Mouse (Mus musculus): ENCODE measurements around the gene Ulk2. TPM values are rescaled to one million over a fixed set of nuclear protein-coding genes. Genes with fewer than 3 reads are reported as not detected.
A peak's percentile ranks its signal among the peaks of the same experiment; 100 is the strongest.

The Ulk2 gene
- polyA plus RNA-seq, 1 experiment from 2014 or later = 5.3 TPM

DNA sequence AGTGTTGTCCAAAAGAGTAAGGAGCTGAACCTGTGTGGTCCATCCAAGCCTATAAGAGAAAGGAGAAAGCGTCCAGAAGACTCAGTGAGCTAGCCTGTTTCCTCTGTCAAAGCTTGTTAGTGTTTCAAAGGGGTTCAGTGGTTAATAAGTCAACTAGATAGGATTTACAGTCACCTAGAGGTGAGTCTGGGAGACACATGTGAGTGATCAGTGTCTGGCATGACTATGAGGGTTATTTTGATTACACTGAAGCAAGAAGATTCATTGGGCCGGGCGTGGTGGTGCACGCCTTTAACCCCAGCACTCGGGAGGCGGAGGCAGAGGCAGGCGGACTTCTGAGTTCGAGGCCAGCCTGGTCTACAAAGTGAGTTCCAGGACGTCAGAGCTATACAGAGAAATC, 109.1 kb downstream of the Ulk2 start:
- no peak for ATAC-seq
- no peak for TF ChIP-seq CTCF (IDR thresholded peaks at IDR 0.05; ENCODE audit: low read depth)
- WGBS = 84% methylated on average over 9 of the region's 9 CpGs
- no peak overlapping the region for H3K4me2 ChIP-seq (replicated peaks; ENCODE audit: low read depth)
- H3K4me1 ChIP-seq (replicated peaks; ENCODE audit: control insufficient read depth, insufficient read depth, low read length) = no peaks in the 10 kb centered on the region
- no peaks in the 10 kb centered on the region for H3K27me3 ChIP-seq (replicated peaks; ENCODE audit: control insufficient read depth, insufficient read depth, low read length)
- no peak overlapping the region for H3K4me3 ChIP-seq (ENCODE audit: low read depth, low read length)
- H3K36me3 ChIP-seq (ENCODE audit: control insufficient read depth, insufficient read depth) = peaks cover 57% of the 10 kb centered on the region
- no peaks in the 10 kb centered on the region for H3K9me3 ChIP-seq (ENCODE audit: control insufficient read depth)
- no peak overlapping the region for H3K9ac ChIP-seq (ENCODE audit: low read depth, low read length)
- no peak overlapping the region for H3K27ac ChIP-seq (ENCODE audit: low read depth, low read length)

DNA sequence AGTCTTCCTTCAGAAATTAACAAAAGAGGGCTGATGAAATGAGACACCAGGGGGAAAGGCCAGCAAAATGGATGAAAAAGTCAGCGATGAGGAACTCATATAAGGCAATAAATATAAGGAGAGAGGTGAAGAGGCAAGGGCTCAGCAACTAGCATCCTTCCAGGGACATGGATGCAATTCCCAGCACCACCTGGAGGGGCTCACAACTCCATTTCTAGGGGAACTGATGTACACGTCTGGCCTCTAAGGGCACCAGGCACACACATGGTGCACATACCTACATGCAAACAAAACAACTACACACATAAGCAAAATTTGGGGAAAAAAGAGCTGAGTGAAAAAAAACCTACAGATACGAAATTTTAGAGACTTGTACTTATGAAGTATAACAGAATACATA, 110.4 kb downstream of the Ulk2 start:
- Histone ChIP-seq H3K9me3 (ENCODE audit: control insufficient read depth) (no peaks in the 10 kb centered on the region), H3K4me3 (ENCODE audit: low read depth, low read length) (no peak overlapping the region), H3K36me3 (ENCODE audit: control insufficient read depth, insufficient read depth) (peaks cover 57% of the 10 kb centered on the region), H3K27me3 (replicated peaks; ENCODE audit: control insufficient read depth, insufficient read depth, low read length) (no peaks in the 10 kb centered on the region), H3K9ac (ENCODE audit: low read depth, low read length) (no peak overlapping the region), H3K4me2 (replicated peaks; ENCODE audit: low read depth) (no peak overlapping the region), H3K4me1 (replicated peaks; ENCODE audit: control insufficient read depth, insufficient read depth, low read length) (no peaks in the 10 kb centered on the region), H3K27ac (ENCODE audit: low read depth, low read length) (no peak overlapping the region)
- TF ChIP-seq CTCF (IDR thresholded peaks at IDR 0.05; ENCODE audit: low read depth) = peak; percentile 49
- no peak for ATAC-seq
- 66% methylated on average over 3 of the region's 3 CpGs for WGBS

DNA sequence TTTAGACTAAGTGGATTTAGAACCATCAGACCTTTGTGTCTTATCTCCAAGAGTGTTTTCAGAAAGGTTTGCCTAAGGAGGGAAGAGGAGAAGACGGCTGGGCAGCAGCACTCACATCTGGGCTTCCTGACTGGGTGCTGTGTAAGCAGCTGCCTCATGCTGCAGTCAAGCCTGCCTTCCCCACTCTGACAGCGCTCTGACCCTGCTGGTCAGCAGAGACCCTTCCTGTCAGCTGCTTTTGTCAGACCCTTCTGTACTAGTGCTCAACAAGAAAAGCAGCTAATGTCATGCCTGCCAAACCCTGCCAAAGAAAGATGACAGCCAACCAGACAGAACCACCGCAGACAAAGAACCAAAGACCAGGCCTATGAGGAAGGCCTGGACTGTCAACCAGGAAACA, 111.1 kb downstream of the Ulk2 start:
- H3K4me1 ChIP-seq (replicated peaks; ENCODE audit: control insufficient read depth, insufficient read depth, low read length) = no peaks in the 10 kb centered on the region
- WGBS = 88% methylated on average over 3 of the region's 3 CpGs
- no peaks in the 10 kb centered on the region for H3K27me3 ChIP-seq (replicated peaks; ENCODE audit: control insufficient read depth, insufficient read depth, low read length)
- H3K9ac ChIP-seq (ENCODE audit: low read depth, low read length) = no peak overlapping the region
- peaks cover 59% of the 10 kb centered on the region for H3K36me3 ChIP-seq (ENCODE audit: control insufficient read depth, insufficient read depth)
- H3K27ac ChIP-seq (ENCODE audit: low read depth, low read length) = no peak overlapping the region
- no peak for TF ChIP-seq CTCF (IDR thresholded peaks at IDR 0.05; ENCODE audit: low read depth)
- ATAC-seq = no peak
- H3K4me2 ChIP-seq (replicated peaks; ENCODE audit: low read depth) = no peak overlapping the region
- H3K9me3 ChIP-seq (ENCODE audit: control insufficient read depth) = no peaks in the 10 kb centered on the region
- H3K4me3 ChIP-seq (ENCODE audit: low read depth, low read length) = no peak overlapping the region

DNA sequence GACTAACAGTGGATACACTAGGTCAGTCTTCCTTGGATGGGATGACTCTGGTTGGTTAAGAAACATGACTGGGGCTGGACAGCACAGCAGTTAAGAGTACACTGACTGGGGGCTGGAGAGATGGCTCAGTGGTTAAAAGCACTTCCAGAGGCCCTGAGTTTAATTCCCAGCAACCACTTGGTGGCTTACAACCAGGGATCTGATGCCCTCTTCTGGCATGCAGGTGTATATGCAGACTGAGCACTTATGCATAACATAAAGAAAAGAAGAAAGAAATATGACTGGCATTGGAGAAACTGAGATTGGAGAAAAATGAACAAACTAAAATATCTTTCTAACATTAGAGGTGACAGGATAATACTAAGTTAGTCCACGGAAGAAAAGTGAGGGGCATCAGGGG, 114.4 kb downstream of the Ulk2 start:
- Histone ChIP-seq H3K9ac (ENCODE audit: low read depth, low read length) (no peak overlapping the region), H3K27ac (ENCODE audit: low read depth, low read length) (no peak overlapping the region), H3K36me3 (ENCODE audit: control insufficient read depth, insufficient read depth) (peaks cover 73% of the 10 kb centered on the region), H3K4me2 (replicated peaks; ENCODE audit: low read depth) (no peak overlapping the region), H3K27me3 (replicated peaks; ENCODE audit: control insufficient read depth, insufficient read depth, low read length) (no peaks in the 10 kb centered on the region), H3K4me3 (ENCODE audit: low read depth, low read length) (no peak overlapping the region), H3K4me1 (replicated peaks; ENCODE audit: control insufficient read depth, insufficient read depth, low read length) (no peaks in the 10 kb centered on the region), H3K9me3 (ENCODE audit: control insufficient read depth) (no peaks in the 10 kb centered on the region)
- peak; percentile 35 for TF ChIP-seq CTCF (IDR thresholded peaks at IDR 0.05; ENCODE audit: low read depth)
- ATAC-seq = no peak
- WGBS = 96% methylated on average over 1 of the region's 1 CpGs

DNA sequence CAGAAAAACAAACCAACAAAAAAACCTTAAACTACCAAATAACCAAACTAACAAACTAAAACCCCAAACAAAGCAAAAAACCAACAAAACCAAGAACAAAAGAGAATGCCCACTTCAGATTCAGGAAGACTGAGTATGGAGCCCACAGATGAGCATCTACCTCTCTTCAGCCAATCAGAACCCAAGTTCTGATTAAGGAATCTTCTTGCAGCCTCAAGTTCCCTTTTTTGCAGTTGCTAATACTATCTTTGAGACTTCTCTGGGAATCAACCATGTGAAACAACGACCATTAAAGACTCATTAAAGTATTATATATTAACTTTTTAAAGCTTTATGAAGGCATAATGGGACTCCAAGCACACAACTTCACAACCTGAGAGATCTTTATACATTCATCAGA, 117.6 kb downstream of the Ulk2 start:
- Histone ChIP-seq H3K9ac (ENCODE audit: low read depth, low read length) (no peak overlapping the region), H3K27me3 (replicated peaks; ENCODE audit: control insufficient read depth, insufficient read depth, low read length) (no peaks in the 10 kb centered on the region), H3K4me2 (replicated peaks; ENCODE audit: low read depth) (no peak overlapping the region), H3K4me3 (ENCODE audit: low read depth, low read length) (no peak overlapping the region), H3K27ac (ENCODE audit: low read depth, low read length) (no peak overlapping the region), H3K4me1 (replicated peaks; ENCODE audit: control insufficient read depth, insufficient read depth, low read length) (no peaks in the 10 kb centered on the region), H3K36me3 (ENCODE audit: control insufficient read depth, insufficient read depth) (peaks cover 84% of the 10 kb centered on the region), H3K9me3 (ENCODE audit: control insufficient read depth) (no peaks in the 10 kb centered on the region)
- TF ChIP-seq CTCF (IDR thresholded peaks at IDR 0.05; ENCODE audit: low read depth) = no peak
- WGBS = 78% methylated on average over 1 of the region's 1 CpGs
- no peak for ATAC-seq

DNA sequence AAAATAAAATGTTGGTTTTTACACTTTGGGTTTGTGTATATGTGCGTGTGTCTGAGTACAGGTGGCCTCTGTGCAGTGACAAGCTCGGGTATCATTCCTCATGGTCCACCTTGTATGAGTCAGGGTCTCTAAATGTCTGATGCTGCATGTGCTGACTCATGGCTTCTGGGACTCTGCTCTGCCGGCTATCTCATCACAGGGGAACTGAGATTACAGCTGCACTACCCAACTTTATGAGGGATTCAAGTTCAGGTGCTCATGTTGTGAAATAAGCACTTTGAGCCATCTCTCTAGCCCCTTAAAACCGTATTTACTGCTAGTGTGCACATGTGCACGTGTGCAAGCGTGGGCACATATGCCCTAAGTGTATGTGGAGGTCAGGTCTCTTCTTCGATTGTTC, 122.2 kb downstream of the Ulk2 start:
- no peak for TF ChIP-seq CTCF (IDR thresholded peaks at IDR 0.05; ENCODE audit: low read depth)
- Histone ChIP-seq H3K27ac (ENCODE audit: low read depth, low read length) (peak overlapping the region; percentile 35; the same call in 1 of the 2 replicates), H3K4me3 (ENCODE audit: low read depth, low read length) (no peak overlapping the region), H3K4me1 (replicated peaks; ENCODE audit: control insufficient read depth, insufficient read depth, low read length) (no peaks in the 10 kb centered on the region), H3K4me2 (replicated peaks; ENCODE audit: low read depth) (no peak overlapping the region), H3K36me3 (ENCODE audit: control insufficient read depth, insufficient read depth) (peaks cover 77% of the 10 kb centered on the region), H3K27me3 (replicated peaks; ENCODE audit: control insufficient read depth, insufficient read depth, low read length) (no peaks in the 10 kb centered on the region), H3K9me3 (ENCODE audit: control insufficient read depth) (no peaks in the 10 kb centered on the region), H3K9ac (ENCODE audit: low read depth, low read length) (no peak overlapping the region)
- peak; percentile 81 for ATAC-seq
- WGBS = 53% methylated on average over 7 of the region's 7 CpGs

DNA sequence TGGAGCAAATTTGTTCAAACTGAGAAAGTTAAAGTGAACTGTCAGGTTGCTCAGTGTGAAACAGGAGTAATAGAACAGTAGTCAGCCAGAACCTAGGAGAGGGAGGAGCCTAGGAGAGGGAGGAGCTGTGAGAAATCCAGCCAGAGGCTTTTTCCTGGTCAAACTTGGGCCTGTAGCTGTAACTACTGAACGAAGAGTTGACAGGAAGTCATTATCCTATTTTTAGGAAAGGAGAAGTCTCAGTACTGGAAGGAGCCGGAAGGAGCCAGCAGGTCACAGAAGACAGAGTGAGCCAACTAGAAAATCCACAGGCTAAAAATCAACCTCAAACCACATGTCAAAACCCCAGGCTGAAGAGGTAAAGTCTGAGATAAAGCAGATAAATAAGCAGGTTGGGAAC, 126.8 kb downstream of the Ulk2 start:
- H3K4me2 ChIP-seq (replicated peaks; ENCODE audit: low read depth) = no peak overlapping the region
- peaks cover 41% of the 10 kb centered on the region for H3K36me3 ChIP-seq (ENCODE audit: control insufficient read depth, insufficient read depth)
- no peak overlapping the region for H3K27ac ChIP-seq (ENCODE audit: low read depth, low read length)
- no peaks in the 10 kb centered on the region for H3K9me3 ChIP-seq (ENCODE audit: control insufficient read depth)
- H3K4me3 ChIP-seq (ENCODE audit: low read depth, low read length) = no peak overlapping the region
- H3K4me1 ChIP-seq (replicated peaks; ENCODE audit: control insufficient read depth, insufficient read depth, low read length) = no peaks in the 10 kb centered on the region
- 55% methylated on average over 2 of the region's 2 CpGs for WGBS
- no peaks in the 10 kb centered on the region for H3K27me3 ChIP-seq (replicated peaks; ENCODE audit: control insufficient read depth, insufficient read depth, low read length)
- TF ChIP-seq CTCF (IDR thresholded peaks at IDR 0.05; ENCODE audit: low read depth) = no peak
- H3K9ac ChIP-seq (ENCODE audit: low read depth, low read length) = no peak overlapping the region
- ATAC-seq = no peak

Other genes with a start within 250 kb of the Ulk2 start
- 3.7 and 3.9 TPM in 2 replicates for gene Grap, start 201.8 kb downstream of the Ulk2 start, polyA plus RNA-seq (2015; fragmentation: Nextera tagmentation; extraction: Ambion mirVana)
- gene Fam83g, start 171.0 kb downstream of the Ulk2 start, polyA plus RNA-seq (2015; fragmentation: Nextera tagmentation; extraction: Ambion mirVana) = 20.7 and 21.9 TPM in 2 replicates
- 0.08 and 0.13 TPM in 2 replicates for gene Slc5a10, start 134.2 kb downstream of the Ulk2 start, polyA plus RNA-seq (2015; fragmentation: Nextera tagmentation; extraction: Ambion mirVana)
- gene Prpsap2, start 93.0 kb downstream of the Ulk2 start, polyA plus RNA-seq (2015; fragmentation: Nextera tagmentation; extraction: Ambion mirVana) = 15.1 and 16.8 TPM in 2 replicates
- gene Akap10, start 75.2 kb upstream of the Ulk2 start, polyA plus RNA-seq (2015; fragmentation: Nextera tagmentation; extraction: Ambion mirVana) = 6.8 and 8.5 TPM in 2 replicates
- 10.3 and 11.1 TPM in 2 replicates for gene Specc1, start 101.7 kb upstream of the Ulk2 start, polyA plus RNA-seq (2015; fragmentation: Nextera tagmentation; extraction: Ambion mirVana)